Mouse (Mus musculus) thymus, adult 2 months (tissue): Measurements from ENCODE around the gene Hax1.

Source experiments
- CTCF ChIP-seq: fragments of 200-500 bp; IDR thresholded peaks from 2 replicates; pipeline ENCODE4 v1.5.1; 2012; ENCODE audit warnings: mild to moderate bottlenecking, control low read depth, low read length, moderate library complexity, borderline replicate concordance; ENCODE audit not compliant: control insufficient read depth, poor library complexity, insufficient read depth; ENCODE audit errors: extremely low read depth
- POLR2A ChIP-seq: fragments of 200-500 bp; IDR thresholded peaks from 2 replicates; pipeline ENCODE4 v1.6.1; 2012; ENCODE audit warnings: mild to moderate bottlenecking, low read length, control low read depth, moderate library complexity; ENCODE audit not compliant: control insufficient read depth, poor library complexity, insufficient read depth; ENCODE audit errors: extremely low read depth

DNA sequence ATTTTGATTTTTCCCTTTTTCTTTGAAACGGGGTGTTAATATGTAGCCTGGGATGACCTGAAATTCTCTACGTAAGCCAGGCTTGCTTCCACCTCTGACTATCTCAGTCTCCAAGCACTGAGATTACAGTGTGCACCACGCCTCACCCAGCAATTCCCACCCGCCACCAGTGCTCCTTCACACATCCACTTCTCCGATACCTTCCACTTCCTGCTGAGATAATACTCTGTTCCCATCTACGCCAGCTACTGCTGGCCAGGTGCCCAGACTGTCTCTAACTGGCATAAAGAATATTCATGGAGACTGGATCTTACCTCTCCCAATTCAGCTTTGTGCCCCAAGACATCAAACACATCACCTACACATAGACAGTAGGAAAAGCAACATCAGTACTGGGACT, 49.9 kb downstream of the Hax1 start:
- no peak for TF ChIP-seq POLR2A
- TF ChIP-seq CTCF, result no peak
